Mouse (Mus musculus) liver, embryonic 14.5 days (tissue): ENCODE results near the gene Vps35l. TPM values are rescaled to one million over a fixed set of nuclear protein-coding genes. Genes with fewer than 3 reads are reported as not detected.

Experiments
- ATAC-seq: fragments of 200-750 bp; cut with Nextera tagmentation; 2 replicates; pipeline ENCODE4 v1.8.0; 2017; ENCODE audit warnings: moderate number of reproducible peaks, mild to moderate bottlenecking, moderate library complexity; ENCODE audit not compliant: insufficient read depth
- DNase-seq, 3 experiments: peaks; one replicate each; pipeline ENCODE4 v3.0.0-alpha.2; 2012 to 2013; ENCODE audit warnings: low read depth in 3 of 3, low spot score in 3 of 3
- H3K27ac ChIP-seq: fragments of 300-500 bp; sonication (generic); 2 replicates; pipeline ENCODE4 v1.5.1; 2014; ENCODE audit warnings: moderate library complexity, mild to moderate bottlenecking, control low read depth, inconsistent platforms
- H3K27me3 ChIP-seq: fragments of 300-500 bp; sonication (generic); 2 replicates; pipeline ENCODE4 v1.6.1; 2014; ENCODE audit warnings: mild to moderate bottlenecking, low read length, moderate library complexity; ENCODE audit not compliant: control insufficient read depth, insufficient read depth
- H3K36me3 ChIP-seq: fragments of 300-500 bp; sonication (generic); replicated peaks from 2 replicates; pipeline ENCODE4 v1.6.1; 2014; ENCODE audit warnings: low read depth; ENCODE audit not compliant: control insufficient read depth, insufficient read depth
- H3K4me1 ChIP-seq, 2 experiments: fragments of 200-500 bp in 1 of 2; fragments of 300-500 bp in 1 of 2; sonication (generic) in 1 of 2; replicated peaks; 2 replicates each; pipeline ENCODE4 v1.6.1; 2012 to 2014; ENCODE audit warnings: antibody characterized with exemption in 1 of 2, inconsistent platforms in 1 of 2, low read length in 1 of 2; ENCODE audit not compliant: control insufficient read depth in 2 of 2, insufficient read depth in 2 of 2
- H3K4me2 ChIP-seq: fragments of 300-500 bp; sonication (generic); 2 replicates; pipeline ENCODE4 v1.6.1; 2014; ENCODE audit warnings: low read depth, mild to moderate bottlenecking, control low read depth, moderate library complexity
- H3K4me3 ChIP-seq, 2 experiments: fragments of 200-500 bp in 1 of 2; fragments of 300-500 bp in 1 of 2; sonication (generic) in 1 of 2; 2 replicates each; pipeline ENCODE4 v1.5.1; 2012 to 2014; ENCODE audit warnings: low read depth in 2 of 2, low read length in 2 of 2, mild to moderate bottlenecking in 2 of 2, control low read depth in 1 of 2, inconsistent platforms in 1 of 2, moderate library complexity in 1 of 2; ENCODE audit not compliant: insufficient read depth in 1 of 2
- H3K9ac ChIP-seq: fragments of 300-500 bp; sonication (generic); replicated peaks from 2 replicates; pipeline ENCODE4 v1.6.1; 2014; ENCODE audit warnings: mild to moderate bottlenecking, control low read depth, moderate library complexity
- H3K9me3 ChIP-seq: fragments of 300-500 bp; sonication (generic); 2 replicates; pipeline ENCODE4 v1.6.1; 2016; ENCODE audit warnings: low read length, mixed read lengths; ENCODE audit not compliant: control insufficient read depth
- CTCF ChIP-seq: IDR thresholded peaks from 2 replicates; pipeline ENCODE4 v1.5.1; 2016; ENCODE audit warnings: antibody characterized with exemption, low read depth, control low read depth
- EP300 ChIP-seq: IDR thresholded peaks from 2 replicates; pipeline ENCODE4 v1.6.1; 2016; ENCODE audit warnings: antibody characterized with exemption, low read depth
- WGBS: fragments of 180-500 bp; shearing (Covaris S2); extraction: QIAGEN DNeasy Blood & Tissue Kit; methylation state at CpG from one replicate; pipeline ENCODE4 v1.1.7; 2014; ENCODE audit not compliant: insufficient replicate concordance; 5-methylcytosine and 5-hydroxymethylcytosine counted together
- polyA plus RNA-seq, 2 experiments: library from polyadenylated mRNA; depleted of rRNA in 1 of 2; stranded (reverse) in 1 of 2; unstranded in 1 of 2; fragments of >200 nt; fragmentation: Nextera tagmentation in 1 of 2; extraction: Ambion mirVana in 1 of 2; gene quantifications; 2 replicates each; pipeline versions ENCODE4 v1.2.1 to v1.2.3; 2012 to 2014

Vps35l gene
- polyA plus RNA-seq, 2 experiments = 26.1 to 33.2 TPM

DNA sequence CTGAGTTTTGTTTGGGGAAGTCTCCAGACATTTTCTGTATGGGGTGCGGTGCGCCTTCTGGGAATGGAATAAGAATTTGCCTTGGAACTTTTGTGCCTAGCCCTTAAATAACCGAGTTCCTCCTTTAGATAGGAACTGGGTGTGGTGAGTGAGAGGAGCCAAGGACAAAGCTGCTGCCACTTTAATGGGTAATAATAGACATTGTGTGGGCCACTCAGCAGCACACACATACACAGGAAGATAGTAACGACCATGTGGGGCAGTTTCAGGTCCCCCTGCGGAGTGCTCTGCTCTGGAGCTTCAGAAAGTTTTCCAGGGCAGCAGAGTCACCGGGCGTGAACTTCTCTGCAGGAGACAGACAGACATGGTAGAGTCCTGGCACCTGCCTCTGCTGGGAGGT, 81.3 kb downstream of the Vps35l start:
- H3K36me3 ChIP-seq = no peaks in the 10 kb centered on the region; the same call in 1 of the 2 replicates
- no peaks in the 10 kb centered on the region for H3K9me3 ChIP-seq
- no peak for TF ChIP-seq EP300
- no peak for TF ChIP-seq CTCF
- DNase-seq = no peak
- no peak overlapping the region for H3K27ac ChIP-seq
- no peak overlapping the region for H3K9ac ChIP-seq
- H3K4me1 ChIP-seq = no peaks in the 10 kb centered on the region
- 57% methylated on average over 7 of the region's 7 CpGs for WGBS
- H3K4me3 ChIP-seq = no peak overlapping the region
- ATAC-seq = no peak
- no peak overlapping the region for H3K4me2 ChIP-seq
- no peaks in the 10 kb centered on the region for H3K27me3 ChIP-seq

DNA sequence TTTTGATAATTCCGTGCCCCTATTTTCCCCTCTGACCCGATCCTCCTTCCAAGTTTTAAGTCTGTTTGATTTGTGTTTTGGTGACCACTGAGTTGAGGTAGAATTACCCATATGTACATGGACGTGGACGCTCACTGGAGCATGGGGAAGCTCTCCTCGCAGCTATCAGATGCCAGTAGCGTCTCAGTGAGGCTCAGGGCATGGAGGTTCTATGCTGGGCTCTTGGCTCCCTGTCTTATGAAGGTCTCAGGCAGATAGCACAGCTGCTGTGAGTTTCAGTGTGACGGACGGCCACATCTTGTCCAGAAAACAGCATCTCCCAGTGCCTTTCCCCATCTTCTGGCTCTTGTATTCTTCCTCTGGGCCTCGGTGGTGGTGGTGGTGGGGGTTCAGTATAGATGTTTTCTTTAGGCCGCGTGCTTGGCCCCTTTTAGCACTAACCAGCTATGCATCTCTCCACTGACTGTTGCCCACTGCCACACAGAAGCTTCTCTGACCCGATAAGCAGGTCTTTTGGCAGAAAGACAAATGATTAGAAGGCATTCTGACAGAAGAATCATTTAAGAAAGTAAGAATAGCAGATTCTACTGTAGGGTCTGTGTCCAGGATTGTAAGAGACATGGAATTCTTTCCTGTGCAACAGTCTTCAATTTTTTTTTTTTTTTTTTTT, 82.0 kb downstream of the Vps35l start:
- ATAC-seq (no peak), DNase-seq (no peak)
- H3K4me1 ChIP-seq = no peaks in the 10 kb centered on the region
- H3K9ac ChIP-seq = no peak overlapping the region
- no peaks in the 10 kb centered on the region for H3K27me3 ChIP-seq
- H3K4me2 ChIP-seq = no peak overlapping the region
- H3K36me3 ChIP-seq = no peaks in the 10 kb centered on the region; the same call in 1 of the 2 replicates
- no peaks in the 10 kb centered on the region for H3K9me3 ChIP-seq
- no peak overlapping the region for H3K4me3 ChIP-seq
- TF ChIP-seq CTCF (no peak), EP300 (no peak)
- 72% methylated on average over 12 of the region's 12 CpGs for WGBS
- no peak overlapping the region for H3K27ac ChIP-seq

DNA sequence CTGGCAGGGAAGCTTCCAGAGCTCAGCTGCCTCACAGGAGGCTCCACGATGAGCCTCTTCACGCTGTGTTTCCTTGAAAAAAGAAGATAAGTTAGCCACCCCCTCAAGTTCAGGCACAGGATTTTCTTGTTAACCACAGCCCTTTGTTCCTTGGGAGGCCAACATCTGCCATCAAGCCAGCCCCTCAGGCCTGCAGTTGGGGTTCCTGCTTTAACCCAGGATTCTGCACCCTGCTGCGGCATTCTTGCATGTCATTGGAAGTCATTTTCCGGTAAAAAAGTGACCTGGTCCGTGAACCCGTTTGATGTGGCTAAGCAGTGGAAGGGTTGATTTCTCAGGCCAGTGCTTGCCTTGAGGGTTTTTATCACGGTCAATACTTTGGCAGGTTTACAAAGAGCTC, 84.4 kb downstream of the Vps35l start:
- no peak overlapping the region for H3K27ac ChIP-seq
- no peak overlapping the region for H3K4me3 ChIP-seq
- no peak overlapping the region for H3K9ac ChIP-seq
- no peaks in the 10 kb centered on the region; the same call in 1 of the 2 replicates for H3K36me3 ChIP-seq
- no peaks in the 10 kb centered on the region for H3K9me3 ChIP-seq
- DNase-seq (no peak), ATAC-seq (no peak)
- no peaks in the 10 kb centered on the region for H3K27me3 ChIP-seq
- no peak for TF ChIP-seq CTCF
- TF ChIP-seq EP300 = no peak
- no peak overlapping the region for H3K4me2 ChIP-seq
- 75% methylated on average over 7 of the region's 7 CpGs for WGBS
- no peaks in the 10 kb centered on the region for H3K4me1 ChIP-seq

DNA sequence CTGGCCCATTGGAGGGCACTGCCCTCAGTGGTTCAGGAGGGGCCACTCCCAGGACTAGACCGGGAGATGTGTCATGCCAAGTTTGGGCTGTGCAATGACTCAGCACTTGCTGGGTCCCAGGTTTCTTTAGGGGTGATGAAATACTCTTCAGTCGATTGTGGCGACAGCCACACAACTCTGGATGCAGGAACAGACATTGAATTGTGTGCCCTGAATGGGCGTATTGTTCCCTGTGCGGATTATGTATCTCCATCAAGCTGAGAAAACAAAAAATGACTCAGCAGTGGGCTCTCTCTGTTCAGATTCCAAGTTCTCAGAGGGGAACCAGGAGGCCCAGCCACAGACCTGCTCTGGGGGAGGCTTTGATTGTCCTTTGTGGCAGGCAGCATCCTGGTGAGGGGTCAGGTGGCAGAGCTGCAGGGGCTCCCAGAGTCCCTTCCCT, 88.0 kb downstream of the Vps35l start:
- H3K36me3 ChIP-seq = no peaks in the 10 kb centered on the region; the same call in 1 of the 2 replicates
- no peak for TF ChIP-seq CTCF
- no peak for TF ChIP-seq EP300

DNA sequence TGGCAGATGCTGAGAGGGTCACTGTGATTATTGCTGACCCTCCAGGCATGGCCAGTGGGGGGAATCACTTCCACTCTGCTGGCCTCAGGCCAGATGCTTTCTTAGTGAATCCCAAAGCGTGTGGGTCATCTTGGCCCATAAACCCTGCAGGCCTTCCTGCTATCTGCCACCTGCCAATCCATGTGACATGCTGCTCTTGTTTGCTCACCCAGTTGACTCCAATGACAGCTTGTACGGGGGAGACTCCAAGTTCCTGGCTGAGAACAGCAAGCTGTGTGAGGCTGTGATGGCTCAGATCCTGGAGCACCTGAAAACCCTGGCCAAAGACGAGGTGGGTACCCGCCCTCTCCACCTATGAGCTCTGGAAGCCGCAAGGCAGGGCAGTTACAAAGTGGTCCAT, 97.9 kb downstream of the Vps35l start:
- 81% methylated on average over 5 of the region's 5 CpGs for WGBS
- no peaks in the 10 kb centered on the region; the same call in 1 of the 2 replicates for H3K36me3 ChIP-seq
- no peak overlapping the region for H3K4me3 ChIP-seq
- no peaks in the 10 kb centered on the region for H3K9me3 ChIP-seq
- H3K27ac ChIP-seq = no peak overlapping the region
- H3K4me2 ChIP-seq = no peak overlapping the region
- no peak for ATAC-seq
- no peaks in the 10 kb centered on the region for H3K27me3 ChIP-seq
- H3K4me1 ChIP-seq = no peaks in the 10 kb centered on the region
- no peak for DNase-seq
- no peak overlapping the region for H3K9ac ChIP-seq
- TF ChIP-seq EP300 (no peak), CTCF (no peak)

More for the DNA sequence above, 88.0 kb downstream of the Vps35l start:
- Histone ChIP-seq H3K27ac (no peak overlapping the region), H3K9ac (no peak overlapping the region), H3K4me3 (no peak overlapping the region), H3K9me3 (no peaks in the 10 kb centered on the region), H3K4me2 (no peak overlapping the region), H3K27me3 (no peaks in the 10 kb centered on the region), H3K4me1 (no peaks in the 10 kb centered on the region)
- ATAC-seq (peak; percentile 28; the same call in 1 of the 2 replicates), DNase-seq (no peak)
- WGBS = 59% methylated on average over 5 of the region's 5 CpGs
